Mouse (Mus musculus): ENCODE measurements at regions not wholly inside any gene's neighbourhood (a gene's known extent, or its start where the extent isn't known, plus 50 kb on each side); places are given as distances from the start of the nearest gene placed in this dataset.
A peak's percentile ranks its signal among the peaks of the same experiment; 100 is the strongest.

DNA sequence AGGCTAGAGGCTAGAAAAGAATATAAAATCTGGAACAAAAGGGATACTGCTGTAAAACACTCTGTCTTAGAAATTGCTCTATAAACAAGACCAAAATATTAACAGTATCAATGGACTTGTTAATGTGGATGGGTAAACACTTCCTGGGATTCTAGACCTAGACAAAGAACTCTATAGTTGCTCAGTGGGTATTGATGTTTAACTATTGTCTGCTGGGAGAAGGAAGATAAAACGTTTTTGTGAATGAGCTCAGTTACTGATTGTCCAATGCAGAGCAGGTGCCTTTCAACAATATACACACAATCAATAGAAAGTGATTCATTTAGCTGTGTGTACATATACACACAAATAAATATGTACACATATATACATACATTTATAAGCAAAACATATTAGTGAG lies 538.5 kb upstream of the Pcdh20 start:
- Histone ChIP-seq H3K27ac (ENCODE audit: low read depth, low read length) (no peak overlapping the region), H3K4me2 (ENCODE audit: low read depth) (no peak overlapping the region), H3K36me3 (ENCODE audit: insufficient read depth) (no peaks in the 10 kb centered on the region), H3K9me3 (ENCODE audit: low read length) (no peaks in the 10 kb centered on the region), H3K4me3 (ENCODE audit: low read depth, low read length) (no peak overlapping the region), H3K4me1 (ENCODE audit: insufficient read depth) (no peaks in the 10 kb centered on the region), H3K27me3 (ENCODE audit: insufficient read depth, low read length) (no peaks in the 10 kb centered on the region), H3K9ac (no peak overlapping the region)
- ATAC-seq, result no peak
- no peak for DNase-seq
- no peak for TF ChIP-seq CTCF (IDR thresholded peaks at IDR 0.05; ENCODE audit: low read depth)
- WGBS, result 33% methylated on average over 1 of the region's 1 CpGs

GRCm38 (mm10) chr14:88981895-88982294 lies 510.7 kb upstream of the Pcdh20 start:
- no peak overlapping the region for H3K27ac ChIP-seq (ENCODE audit: low read depth, low read length)
- 5% methylated on average over 6 of the region's 6 CpGs for WGBS
- H3K4me2 ChIP-seq (ENCODE audit: low read depth), result no peak overlapping the region
- TF ChIP-seq CTCF (IDR thresholded peaks at IDR 0.05; ENCODE audit: low read depth), result peak; percentile 66
- no peaks in the 10 kb centered on the region for H3K4me1 ChIP-seq (ENCODE audit: insufficient read depth)
- H3K4me3 ChIP-seq (ENCODE audit: low read depth, low read length), result no peak overlapping the region
- peak; percentile 79 for DNase-seq
- H3K27me3 ChIP-seq (ENCODE audit: insufficient read depth, low read length), result no peaks in the 10 kb centered on the region
- no peak overlapping the region for H3K9ac ChIP-seq
- no peak for ATAC-seq
- no peaks in the 10 kb centered on the region for H3K9me3 ChIP-seq (ENCODE audit: low read length)
- no peaks in the 10 kb centered on the region for H3K36me3 ChIP-seq (ENCODE audit: insufficient read depth)

- 77% methylated on average over 1 of the region's 1 CpGs for WGBS
- DNase-seq (peak; percentile 17), ATAC-seq (peak; percentile 42; the same call in 1 of the 2 replicates)
- Histone ChIP-seq H3K27me3 (ENCODE audit: insufficient read depth, low read length) (no peaks in the 10 kb centered on the region), H3K36me3 (ENCODE audit: insufficient read depth) (no peaks in the 10 kb centered on the region), H3K4me2 (ENCODE audit: low read depth) (no peak overlapping the region), H3K27ac (ENCODE audit: low read depth, low read length) (no peak overlapping the region), H3K9ac (no peak overlapping the region), H3K4me1 (ENCODE audit: insufficient read depth) (no peaks in the 10 kb centered on the region), H3K9me3 (ENCODE audit: low read length) (no peaks in the 10 kb centered on the region), H3K4me3 (ENCODE audit: low read depth, low read length) (no peak overlapping the region)
- no peak for TF ChIP-seq CTCF (IDR thresholded peaks at IDR 0.05; ENCODE audit: low read depth)
Measured at GRCm38 (mm10) chr14:88976007-88976406, 504.8 kb upstream of the Pcdh20 start.

GRCm38 (mm10) chr14:88934569-88934968 lies 463.4 kb upstream of the Pcdh20 start:
- 46% methylated on average over 1 of the region's 1 CpGs for whole genome bisulfite sequencing
- ATAC-seq (no peak), DNase-seq (no peak)
- Histone ChIP-seq H3K9me3 (ENCODE audit: low read length) (no peaks in the 10 kb centered on the region), H3K9ac (no peak overlapping the region), H3K27me3 (ENCODE audit: insufficient read depth, low read length) (no peaks in the 10 kb centered on the region), H3K27ac (ENCODE audit: low read depth, low read length) (no peak overlapping the region), H3K4me3 (ENCODE audit: low read depth, low read length) (no peak overlapping the region), H3K36me3 (ENCODE audit: insufficient read depth) (no peaks in the 10 kb centered on the region), H3K4me2 (ENCODE audit: low read depth) (no peak overlapping the region), H3K4me1 (ENCODE audit: insufficient read depth) (no peaks in the 10 kb centered on the region)
- TF ChIP-seq CTCF (IDR thresholded peaks at IDR 0.05; ENCODE audit: low read depth), result no peak
